Mouse (Mus musculus): ENCODE measurements around the gene Prss22.
"Not testable (repeated sequence)": the region's sequence is repeated elsewhere in the genome, so short reads cannot be mapped to it uniquely, and the experiment has no call there.

Gene Prss22

DNA sequence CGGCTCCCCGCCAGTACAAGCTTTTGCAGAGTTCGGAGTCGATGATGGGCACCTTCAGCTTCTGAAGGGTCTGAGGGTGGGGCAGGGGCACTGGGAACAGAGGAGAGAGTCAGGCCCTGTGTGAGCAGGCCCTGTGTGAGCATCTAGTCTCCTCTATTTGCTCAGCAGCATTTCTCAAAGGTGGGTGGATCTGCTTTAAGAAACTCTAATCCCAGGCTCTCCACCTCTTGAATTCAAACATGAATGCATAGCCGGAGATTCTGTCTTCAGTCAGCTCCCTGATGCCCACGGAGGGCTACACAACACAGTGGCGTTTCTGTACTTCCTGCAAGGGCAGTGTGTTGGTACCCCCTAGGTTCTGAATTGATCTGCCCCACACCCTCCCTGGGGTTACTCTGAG, 3.2 kb downstream of the Prss22 start:
- no peak for DNase-seq (ENCODE audit: low read depth)

DNA sequence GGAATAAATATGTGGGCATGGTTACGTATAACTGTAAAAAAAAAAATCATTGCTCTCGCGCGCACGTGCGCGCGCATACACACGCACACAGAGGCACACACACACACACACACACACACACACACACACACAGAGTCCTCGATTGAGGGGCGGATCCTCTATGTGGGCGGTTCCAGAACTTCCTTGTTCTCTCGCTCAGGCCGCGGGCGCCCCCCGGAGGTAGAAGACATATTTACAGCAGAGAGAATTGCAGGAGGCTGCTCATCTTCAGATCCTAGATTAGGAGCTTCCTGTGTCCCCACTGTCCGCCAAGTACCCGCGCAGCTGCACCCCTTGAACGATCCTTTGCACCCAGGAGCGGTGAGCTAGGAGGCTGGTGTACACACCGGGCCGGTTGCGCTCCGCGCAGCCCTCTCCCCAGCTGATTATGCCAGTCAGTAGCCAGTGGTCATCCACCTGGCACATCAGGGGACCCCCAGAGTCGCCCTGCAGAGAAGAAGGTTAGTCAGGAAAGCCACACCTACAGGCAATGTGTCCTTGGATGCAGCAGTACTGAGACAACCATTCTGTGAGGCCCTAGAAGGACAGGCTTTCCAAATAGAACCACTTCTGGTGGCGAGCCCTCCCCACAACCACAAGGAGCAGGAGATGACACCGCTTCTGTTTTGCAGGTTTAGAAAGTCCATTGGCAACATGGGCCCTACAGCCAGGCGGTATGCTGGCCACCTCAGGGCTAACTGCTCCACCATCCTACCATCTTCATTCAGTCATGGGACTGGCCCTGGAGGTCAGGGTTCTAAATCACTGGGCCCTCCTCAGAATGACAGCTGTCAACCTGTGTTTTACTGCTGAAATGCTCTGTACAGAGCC, 4.1 kb downstream of the Prss22 start:
- DNase-seq (ENCODE audit: low read depth) = peak; percentile 87

DNA sequence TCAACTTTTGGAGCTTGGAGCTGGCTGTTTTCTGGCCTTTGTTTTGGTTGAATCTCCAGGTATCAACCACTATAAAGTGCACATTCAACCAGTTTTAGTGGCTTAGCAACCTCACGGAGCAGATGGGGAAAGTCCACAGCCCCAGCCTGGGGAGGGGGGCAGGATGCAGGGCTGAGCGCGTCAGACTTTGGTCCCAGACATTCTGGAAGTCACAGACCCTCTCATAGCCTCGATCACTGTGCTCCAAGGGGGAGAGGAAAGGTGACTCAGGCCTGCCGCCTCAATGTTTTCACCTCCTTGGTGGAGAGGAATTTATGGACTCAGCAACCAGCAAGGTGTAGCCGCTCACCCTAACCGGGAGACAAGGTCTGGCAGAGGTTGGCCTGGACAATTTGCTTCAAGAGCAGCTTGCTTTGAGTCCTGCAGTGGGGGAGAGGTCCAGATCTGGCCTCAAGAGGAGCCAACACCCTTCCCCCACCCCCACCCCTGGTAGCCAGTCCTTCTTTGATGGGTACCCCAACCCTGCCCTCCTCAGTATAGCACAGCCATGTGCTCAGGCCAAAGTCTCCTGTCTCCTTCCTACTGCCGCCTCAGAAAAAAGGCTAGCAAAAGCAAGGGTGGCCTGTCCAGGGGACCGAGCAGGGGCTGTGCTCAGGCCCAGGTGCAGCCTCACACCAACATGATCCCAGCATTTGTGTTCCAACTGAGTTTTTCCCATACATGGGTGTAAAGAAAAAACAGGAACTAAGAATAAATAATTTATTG, 4.9 kb downstream of the Prss22 start:
- DNase-seq (ENCODE audit: low read depth) = no peak

DNA sequence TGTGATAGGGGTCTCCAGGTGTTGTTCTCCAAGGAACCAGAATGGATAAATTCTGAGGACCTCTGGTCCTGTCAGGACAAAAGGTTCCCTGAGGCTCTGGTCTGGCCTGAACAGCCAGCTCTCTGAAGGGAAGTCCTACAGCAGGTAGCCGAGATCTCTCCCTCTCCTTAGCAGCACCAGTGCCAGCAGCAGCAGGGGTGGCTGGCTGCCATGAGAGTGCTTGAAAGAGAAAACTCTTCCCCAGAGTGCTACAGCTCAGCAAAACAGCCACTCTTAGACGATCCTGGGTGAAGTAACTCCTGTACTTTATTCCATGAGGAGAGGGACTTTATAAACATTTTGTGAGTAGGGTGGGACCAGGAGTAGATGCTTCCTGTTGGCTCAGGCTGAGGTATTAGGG, 8.1 kb downstream of the Prss22 start:
- peak; percentile 50 for DNase-seq (ENCODE audit: low read depth)

DNA sequence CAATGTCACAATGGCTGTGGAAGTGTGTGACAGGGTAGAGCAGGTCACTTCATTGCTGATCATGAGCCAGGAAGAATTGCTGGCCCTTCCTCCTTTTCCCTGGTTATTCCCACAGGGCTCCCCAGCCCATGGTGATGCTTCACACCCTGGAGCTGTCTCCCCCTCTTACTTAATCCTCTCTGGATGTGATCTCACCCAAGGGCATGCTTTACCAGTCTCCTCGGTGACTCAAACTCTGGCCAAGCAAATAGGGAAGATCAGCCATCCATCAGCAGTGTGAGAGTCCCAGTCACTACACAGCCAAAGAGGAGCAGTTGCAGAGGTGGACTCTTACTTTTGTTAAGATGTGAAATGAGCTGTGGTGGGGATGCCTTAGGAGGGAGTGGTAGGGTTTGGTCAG, 12.9 kb downstream of the Prss22 start:
- peak; percentile 40 for DNase-seq (ENCODE audit: low read depth)

DNA sequence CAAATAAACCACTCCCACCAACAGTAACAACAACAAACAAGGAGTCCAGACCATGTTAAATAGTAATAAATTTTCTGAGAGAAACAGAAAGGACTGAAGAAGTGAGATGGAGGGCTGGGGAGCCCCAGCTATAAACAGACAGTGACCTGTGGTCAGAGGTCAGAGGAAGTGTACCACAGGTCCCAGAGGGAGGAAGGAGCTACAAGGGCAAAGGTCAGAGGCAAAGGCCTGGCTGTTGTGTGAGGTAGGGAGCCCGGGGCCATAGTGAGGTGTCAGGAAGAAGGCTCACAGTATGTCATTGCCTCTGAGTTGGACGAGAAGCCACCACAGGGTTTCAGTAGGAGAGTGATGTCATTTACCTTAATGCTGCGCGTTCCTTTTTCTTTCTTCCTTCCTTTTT, 15.0 kb downstream of the Prss22 start:
- no peak for DNase-seq (ENCODE audit: low read depth)

DNA sequence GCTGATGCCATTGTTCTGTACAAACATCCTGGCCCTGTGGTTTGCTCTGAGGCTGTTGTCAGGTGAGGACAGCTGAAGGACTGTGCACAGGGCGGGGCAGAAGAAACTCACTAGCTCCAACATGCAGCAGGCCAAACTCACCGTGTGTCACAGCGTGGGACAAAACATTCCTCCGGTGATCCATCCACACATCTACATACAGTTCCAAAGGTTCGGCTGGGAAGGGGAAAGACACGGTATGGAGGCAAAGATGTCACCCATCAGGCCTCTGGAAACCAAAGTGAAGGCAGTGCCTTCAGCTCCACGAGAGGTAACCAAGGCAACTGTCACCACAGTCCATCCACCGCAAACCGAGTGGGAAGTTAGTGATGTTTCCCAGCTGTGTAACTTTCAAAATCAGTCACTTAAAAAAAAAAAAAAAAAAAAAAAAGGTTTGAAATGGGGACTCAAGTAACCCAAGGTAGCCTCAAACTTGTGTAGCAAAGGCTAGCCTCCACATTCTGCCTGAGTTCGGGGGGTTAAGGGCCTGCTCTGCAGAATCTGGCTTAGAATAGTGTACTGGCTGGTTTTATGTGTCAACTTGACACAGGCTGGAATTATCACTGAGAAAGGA, 17.5 kb downstream of the Prss22 start, which contains the start of gene Prss30:
Gene Prss30 (minus strand): TSS at position 270 of the 613 bp plus-strand sequence.
- DNase-seq (ENCODE audit: low read depth) = no peak

DNA sequence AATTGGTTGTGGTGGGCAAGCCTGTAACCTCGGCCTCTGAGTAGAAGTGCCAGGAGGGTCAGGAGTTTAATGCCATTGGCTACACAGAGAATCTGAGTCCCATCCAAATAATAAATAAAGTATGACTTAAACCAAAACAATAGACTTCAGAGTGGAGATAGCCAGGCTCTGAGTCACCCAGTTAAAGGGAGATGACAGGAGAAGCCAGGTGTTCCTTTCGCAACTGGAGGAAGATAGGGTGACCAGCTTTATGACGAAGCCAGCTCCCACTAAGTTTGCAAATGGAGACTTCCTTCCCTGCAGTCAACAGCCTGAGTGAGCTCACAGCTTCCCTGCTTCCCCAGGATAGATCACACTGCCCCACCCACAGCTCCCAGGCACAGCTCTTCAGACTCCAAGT, 18.4 kb downstream of the Prss22 start:
- peak; percentile 72 for DNase-seq (ENCODE audit: low read depth)

DNA sequence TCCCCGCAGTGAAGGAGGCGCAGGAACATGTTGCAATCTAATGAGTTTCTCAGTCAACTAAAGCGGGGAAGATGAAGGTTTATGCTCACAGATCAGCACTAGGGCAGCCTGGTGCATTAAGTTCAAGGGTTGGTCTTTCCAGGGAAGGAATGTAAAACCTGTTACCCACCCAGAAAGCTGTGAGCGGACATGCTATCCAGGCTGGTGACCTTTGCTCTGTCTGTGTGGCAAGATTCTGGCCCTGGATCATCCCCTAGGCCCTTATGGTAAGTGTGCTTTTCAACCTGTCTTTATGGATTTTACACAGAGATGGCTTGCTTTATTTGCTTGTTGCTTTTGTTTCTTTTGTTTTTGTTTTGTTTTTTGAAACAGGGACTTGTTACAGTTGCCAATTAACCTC, 21.2 kb downstream of the Prss22 start:
- DNase-seq (ENCODE audit: low read depth) = no peak

DNA sequence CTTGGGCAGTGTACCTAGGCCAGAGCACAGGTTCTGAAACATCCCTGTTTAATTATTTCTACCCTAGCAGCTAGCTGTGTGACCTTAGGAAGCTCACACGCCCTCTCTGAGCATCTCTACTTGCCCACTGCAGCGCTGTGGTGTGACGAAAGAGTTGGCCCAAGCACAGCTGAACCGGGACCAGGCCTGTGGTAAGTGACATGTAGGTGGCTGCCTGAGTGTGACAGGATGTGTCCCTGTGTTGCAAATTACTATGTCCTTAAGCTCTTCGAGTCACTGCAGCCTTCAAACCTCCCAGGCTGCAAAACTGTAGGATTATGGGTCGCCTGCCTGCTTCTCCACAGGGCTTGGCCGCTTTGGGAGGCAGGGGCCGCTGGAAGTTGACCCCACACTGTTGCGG, 26.6 kb downstream of the Prss22 start:
- DNase-seq (ENCODE audit: low read depth) = no peak

DNA sequence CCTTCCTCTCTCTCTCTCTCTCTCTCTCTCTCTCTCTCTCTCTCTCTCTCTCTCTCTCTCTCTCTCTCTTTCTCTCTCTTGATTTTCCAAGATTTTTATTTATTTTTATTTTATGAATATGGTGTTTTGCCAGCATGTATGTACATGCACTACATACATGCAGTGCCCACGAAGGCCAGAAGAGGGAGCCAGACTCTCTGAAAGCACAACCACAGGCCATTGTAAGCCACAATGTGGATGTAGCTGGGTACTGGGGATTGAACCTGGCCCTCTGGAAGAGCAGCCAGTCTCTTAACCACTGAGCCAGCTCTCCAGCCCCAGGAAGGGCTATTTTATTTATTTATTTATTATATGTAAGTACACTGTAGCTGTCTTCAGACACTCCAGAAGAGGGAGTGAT, 28.7 kb downstream of the Prss22 start:
- DNase-seq (ENCODE audit: low read depth) = peak; percentile 93

DNA sequence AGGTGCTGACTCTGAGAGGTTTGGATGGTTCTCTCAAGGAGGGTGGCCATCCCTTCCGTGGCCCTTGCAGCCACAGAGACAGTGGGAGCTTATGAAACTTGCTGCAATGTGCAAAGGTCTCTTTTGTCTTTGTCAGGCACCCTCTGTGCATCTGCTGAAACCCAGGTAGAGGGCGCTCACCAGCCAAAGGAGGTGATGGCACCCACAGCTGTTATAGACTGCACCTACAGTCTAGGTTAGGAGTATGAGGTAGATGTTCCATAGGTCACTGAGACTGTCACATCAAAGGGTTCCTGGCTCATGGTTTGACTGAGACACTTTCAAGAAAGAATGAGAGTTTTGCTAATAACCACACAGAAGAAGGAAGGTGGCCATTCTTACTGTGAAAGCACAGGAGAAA, 29.1 kb downstream of the Prss22 start:
- DNase-seq (ENCODE audit: low read depth) = peak; percentile 63

DNA sequence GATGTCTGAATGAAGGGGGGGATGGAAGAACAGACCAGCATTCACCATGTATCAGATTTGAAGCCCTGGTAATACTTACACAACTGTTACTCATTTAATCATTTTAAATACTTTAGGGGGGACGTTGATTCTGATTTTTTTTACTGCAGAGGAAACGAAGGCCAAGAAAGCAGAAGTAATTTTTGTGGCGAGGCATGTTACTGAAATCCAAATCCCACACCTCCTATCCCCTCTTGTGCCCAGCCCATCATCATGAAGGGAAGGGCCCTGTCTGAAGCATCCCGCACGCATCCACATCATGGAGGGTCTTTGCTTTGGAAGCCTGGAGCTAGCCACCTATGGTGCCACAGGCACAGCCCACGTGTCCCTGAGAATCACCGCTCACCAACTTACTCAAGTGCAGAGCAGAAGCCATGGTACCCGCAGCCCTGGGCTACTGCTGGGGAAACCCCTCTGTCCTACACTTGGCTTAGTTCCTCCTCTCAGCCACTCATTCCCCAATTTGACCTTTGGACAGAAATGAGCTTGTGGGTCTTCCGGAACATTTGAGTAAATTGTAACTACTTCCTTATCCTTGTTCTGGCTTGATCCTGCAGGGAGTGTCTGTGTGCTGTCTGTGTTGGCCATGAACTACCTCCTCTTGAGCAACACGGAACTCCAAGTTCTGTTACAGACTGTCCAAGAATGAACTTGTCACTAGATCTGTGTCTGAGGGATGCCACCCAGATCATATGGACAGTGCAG, 31.1 kb downstream of the Prss22 start:
- DNase-seq (ENCODE audit: low read depth) = no peak

DNA sequence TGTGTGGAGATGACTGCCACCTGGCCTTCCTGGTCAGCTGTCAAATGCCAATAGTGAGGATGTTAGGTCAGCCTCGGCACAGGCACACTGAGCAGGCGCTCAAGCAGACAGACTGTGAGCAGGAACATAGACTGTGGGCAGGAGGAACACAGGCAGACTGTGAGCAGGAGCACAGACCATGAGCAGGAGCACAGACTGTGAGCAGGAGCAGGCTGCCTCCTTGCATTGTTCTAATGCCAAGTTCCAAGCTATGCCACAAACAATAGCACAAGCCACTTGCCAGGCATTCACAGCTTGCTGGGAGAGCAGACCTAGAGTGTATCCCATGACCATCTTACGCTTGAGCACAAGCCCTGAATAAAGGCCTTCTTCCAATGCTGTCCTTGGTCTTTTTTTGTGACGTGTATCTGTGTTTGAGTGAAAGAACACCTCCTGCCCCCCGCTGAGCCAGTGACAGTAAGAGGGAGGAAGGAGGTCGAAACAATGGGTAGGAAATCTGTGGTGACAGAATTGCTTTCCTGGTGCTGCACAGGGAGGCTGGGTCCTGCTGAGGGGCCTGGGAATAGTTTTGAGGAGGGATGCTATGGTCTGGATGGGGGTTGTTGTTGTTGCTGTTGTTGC, 32.0 kb downstream of the Prss22 start:
- DNase-seq (ENCODE audit: low read depth) = no peak

DNA sequence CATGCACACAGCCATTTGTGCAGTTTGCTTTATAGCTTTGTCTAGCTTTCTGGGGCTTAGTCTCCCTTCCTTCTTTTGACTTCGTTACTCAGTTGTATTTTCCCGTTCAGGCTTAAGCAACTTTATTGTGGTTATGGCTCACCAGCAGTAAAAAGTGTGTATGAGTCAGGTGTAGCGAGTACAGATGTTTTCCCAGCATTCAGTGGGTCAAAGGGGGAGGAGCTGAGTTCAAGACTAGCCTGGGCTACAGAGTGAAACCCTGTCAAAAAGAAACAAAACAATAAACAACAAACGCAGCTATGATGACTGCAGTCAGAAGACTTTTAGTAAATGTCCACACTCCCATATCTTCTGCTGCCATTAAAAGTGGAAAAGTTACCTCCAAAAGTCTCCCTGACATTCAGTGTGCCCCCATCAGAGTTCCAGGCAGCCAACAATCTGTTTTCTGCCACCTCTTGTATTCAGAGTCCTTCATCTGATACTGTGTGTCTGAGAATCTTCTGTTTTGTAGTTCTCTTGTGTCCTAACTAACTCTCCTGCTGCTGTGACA, 36.3 kb downstream of the Prss22 start:
- no peak for DNase-seq (ENCODE audit: low read depth)

DNA sequence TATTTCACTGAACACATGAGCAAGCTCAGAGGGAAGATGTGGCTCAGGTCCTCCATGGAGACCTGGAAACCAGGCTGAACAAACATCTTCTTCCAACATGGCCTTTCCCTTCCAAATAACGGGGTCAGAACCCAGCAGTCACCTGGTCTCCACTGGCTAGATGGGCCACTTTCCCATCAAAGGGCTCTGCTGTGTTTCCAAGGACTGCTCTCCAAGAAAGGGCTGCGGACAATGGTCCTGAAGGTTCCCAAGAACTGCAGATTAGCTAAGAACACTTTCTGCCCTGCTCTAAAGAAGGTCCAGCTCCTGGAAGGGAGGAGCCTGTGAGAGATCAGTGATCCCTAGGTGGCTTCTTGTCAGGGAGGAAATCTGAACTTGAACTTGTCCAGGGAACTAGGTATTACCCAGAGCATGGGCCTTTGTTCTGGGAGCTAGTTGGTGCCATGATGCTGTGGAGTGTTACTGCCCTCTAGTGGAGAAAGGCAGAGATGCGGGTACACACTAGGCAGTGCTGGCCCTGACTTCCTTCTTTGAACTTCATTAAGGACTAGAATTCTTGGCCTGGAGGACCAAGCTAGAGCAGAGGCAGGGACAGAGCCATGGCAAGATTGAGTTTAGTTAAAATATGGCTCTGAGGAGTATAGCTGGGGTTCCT, 37.7 kb downstream of the Prss22 start:
- DNase-seq (ENCODE audit: low read depth) = peak; percentile 92

DNA sequence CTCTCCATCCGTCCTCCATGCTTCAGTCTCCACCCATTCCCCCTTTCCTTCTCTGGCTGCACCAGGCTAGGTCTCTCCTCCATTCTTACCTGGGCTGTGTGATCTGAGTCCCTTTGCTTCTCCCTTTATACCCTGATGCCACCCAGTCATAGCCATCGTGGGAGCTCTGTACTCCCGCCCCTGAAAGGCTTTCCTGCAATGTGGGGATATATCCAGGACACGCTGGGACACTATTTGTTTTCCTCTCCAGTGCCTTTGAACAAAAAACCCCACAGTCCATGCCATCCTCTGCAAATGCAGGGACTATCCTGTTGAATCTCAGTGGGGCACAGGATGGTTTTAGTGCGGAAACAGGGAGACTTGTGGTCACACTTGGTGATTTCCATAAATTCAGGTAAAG, 42.7 kb downstream of the Prss22 start, which contains the start of gene Sbpl:
Gene Sbpl (minus strand): TSS at position 101 of the 400 bp plus-strand sequence.
- no peak for DNase-seq (ENCODE audit: low read depth)

DNA sequence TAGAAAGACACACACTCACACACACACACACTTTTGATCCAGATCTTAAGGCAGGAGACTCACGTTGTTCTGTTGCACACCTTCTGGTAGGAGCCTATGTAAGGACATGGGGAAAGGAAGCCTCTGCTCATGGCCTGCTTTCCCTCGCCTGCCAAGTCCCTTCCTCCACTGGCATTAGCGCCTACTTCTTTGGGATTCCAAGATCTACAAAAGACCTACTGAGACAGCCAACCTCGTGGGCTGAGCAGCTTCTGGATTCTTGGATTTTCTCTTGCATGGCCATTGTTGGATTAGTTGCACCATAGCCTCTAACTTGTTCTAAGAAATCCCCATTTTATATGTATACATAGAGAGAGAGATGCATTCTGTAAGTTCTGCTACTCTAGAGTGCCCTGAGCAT, 47.1 kb downstream of the Prss22 start:
- DNase-seq (ENCODE audit: low read depth) = not testable (repeated sequence)

DNA sequence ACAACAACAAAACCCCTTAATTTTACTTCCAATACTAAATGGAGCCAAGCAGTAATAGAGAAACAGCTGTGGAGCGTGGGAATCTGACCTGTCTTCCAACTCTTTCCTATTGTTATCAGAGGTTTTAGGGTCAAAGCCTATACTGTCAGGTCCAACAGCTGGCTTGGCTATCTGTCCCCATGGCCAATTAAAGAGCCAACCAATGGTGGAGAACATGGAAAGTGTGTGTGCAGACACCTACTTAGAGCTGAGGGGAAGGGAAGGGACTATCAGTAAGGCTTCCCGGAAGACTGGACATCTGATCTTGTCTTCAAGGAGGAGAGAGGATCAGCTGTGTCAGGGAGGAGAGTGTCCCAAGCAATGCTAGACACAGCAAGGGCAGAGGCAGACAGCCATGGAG, 48.8 kb downstream of the Prss22 start:
- no peak for DNase-seq (ENCODE audit: low read depth)

DNA sequence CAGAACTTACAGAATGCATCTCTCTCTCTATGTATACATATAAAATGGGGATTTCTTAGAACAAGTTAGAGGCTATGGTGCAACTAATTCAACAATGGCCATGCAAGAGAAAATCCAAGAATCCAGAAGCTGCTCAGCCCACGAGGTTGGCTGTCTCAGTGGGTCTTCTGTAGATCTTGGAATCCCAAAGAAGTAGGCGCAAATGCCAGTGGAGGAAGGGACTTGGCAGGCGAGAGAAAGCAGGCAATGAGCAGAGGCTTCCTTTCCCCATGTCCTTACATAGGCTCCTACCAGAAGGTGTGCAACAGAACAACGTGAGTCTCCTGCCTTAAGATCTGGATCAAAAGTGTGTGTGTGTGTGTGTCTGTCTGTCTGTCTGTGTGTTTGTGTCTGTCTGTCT, 50.4 kb downstream of the Prss22 start:
- not testable (repeated sequence) for DNase-seq (ENCODE audit: low read depth)

Measured in NIH3T3 (cell line).